Mouse (Mus musculus) gastrocnemius, postnatal 25 days (tissue): ENCODE data around the gene Zfp711. TPM values are rescaled to one million over a fixed set of nuclear protein-coding genes. Genes with fewer than 3 reads are reported as not detected.

Source experiments
- DNase-seq: peaks from one replicate; pipeline ENCODE4 v3.0.0; 2022
- long read RNA-seq, 2 experiments: library from polyadenylated mRNA; stranded (forward); transcript quantifications; one replicate each; pipeline ENCODE4 v2.0.0; 2021
- total RNA-seq, 2 experiments: library from RNA; stranded (reverse); gene quantifications; 1 replicate in 1 of 2; 2 replicates in 1 of 2; pipeline ENCODE4 v1.2.3; 2021

Gene Zfp711
- total RNA-seq = under 1 TPM; 0.15 to 0.21 TPM
- long read RNA-seq, experiment 1 = 0 reads
- long read RNA-seq, experiment 2 = 0 reads

DNA sequence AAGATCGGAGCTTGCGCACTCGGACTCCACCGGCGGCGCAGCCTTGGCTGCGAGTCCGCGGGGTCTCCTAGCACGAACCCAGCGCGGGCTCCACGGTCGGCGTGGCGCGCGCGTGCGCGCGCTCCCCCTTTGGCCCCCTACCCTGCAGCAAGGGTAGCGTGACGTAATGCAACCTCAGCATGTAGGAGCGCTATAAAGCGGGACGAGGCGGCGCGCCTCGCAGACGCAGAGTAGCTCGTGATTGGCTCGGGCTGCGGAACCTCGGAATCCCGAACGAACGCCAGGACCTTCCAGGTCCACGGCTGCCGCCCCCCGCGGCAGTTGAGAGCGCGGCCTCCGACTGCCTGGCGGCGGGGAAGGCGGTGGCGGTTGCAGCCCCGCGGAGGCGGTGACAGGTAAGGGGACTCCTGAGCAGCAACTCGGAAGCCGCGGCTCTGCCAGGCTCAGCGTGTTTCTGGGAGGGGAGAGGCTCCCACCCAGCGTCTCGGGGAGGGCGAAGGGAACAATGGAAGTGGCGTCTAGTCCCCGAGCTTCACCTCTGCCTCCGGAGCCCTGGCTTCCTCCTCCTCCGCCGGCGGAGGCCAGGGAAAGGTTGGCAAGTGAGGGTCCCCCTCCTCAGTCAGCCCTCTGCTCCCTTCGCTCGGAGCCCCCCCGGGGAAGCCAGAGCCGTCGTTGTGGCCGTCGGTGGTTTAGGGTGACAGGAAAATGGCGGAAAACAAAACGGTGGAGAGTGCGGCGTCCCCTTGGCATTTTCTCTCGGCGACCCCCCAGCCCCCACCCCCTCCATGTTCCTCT lies at the start of gene Zfp711:
Zfp711 (plus strand) TSS at position 16 of the 795 bp plus-strand sequence.
- no peak for DNase-seq

DNA sequence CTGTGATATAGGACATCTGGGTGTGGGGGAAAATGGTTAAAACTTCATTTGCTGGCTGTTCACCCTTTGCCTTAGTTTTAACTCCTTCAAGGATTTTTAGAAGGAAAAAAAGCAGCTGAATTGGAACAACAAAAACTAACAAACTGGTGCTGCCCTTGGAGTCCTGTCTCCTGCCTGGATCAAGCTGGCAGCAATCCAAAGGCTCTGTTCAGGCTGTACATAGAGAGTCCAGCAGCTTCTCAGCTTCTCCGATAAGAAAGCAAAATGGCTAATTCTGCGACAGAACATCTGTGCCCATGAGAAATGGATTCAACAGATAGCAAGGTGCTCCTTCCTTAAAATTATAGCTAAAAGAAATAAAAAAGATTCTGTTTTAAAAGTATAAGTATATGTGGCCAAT lies 32.6 kb upstream of the Zfp711 start:
- DNase-seq = no peak

DNA sequence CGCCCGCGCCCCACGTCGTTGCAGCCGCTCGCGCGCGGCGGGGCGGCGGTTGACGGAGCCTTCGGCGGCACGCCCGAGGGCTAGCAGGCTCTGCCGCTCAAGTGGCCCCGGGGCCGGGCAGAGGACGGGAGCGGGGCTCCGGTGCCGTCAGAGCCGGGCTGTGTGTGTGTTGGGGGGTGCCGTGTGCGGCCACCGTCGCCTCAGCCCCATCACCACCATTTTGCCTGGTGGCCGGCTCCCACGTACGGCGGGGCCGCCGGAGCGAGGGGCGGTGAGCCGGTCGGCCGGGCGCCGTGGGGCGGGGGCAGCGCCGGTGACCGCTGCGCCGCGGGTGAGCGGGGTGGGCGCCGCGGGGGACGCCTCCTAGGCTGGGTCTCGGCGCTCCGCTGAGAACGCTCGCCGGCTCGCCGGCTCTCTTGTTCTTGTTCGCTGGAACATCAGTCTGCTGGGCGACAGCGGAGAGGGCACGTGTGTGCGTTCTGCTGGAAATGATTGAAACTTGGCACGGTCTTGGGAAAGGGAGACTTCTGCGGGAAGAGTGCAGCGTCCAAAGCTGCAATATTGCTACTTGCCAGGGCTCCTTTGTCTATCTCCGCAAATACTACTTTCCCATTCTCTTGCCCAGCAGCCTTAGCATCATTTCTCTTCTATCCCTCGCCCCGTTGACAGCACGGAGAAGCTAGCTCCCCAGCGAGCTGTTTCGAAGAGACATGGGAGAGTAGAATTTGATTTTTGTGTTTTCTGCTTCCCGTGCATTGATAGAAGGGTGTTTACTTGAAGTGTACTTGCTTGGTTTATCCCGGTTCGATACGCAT lies 1.2 kb downstream of the Zfp711 start:
- no peak for DNase-seq

DNA sequence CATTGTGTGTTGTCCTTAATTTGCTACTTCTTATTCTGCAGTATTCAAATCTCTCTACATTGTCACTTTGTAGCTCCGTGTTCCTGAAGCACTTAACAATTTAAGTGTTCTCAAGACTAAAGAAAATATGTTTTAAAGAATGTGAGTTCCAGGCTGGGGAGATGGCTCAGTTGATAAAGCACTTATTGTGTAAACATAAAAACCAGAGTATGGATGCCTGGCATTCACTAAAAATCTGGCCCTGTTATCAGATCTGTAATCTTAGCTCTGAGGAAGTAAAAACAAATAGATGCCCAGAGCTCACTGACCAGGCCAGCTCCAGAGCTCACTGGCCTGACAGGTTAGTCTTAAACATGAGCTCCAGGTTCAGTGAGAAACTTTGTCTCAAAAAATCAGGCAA lies 75.2 kb downstream of the Zfp711 start:
- DNase-seq = no peak

DNA sequence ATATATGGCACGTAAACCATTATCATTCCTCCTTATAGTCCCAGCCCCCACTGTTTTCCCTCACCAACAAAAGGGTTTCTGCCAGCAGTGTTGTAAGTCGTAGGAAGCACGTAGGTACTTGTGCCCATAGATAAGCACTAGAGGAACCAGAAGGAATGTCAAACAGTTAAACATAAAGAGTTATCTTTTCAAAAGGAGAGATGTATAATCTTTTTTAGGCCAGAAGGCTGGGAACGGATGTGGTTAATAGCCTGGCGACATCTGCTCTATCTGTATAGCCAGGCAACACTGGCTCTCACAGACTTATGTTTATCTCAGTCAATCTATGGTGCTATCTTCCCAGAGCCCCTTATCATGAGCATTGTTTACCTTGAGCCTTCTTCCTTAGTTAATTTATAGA lies 80.3 kb downstream of the Zfp711 start:
- DNase-seq = no peak

Other genes starting within 250 kb of the Zfp711 start
- gene Satl1, start 193.7 kb upstream of the Zfp711 start, total RNA-seq = not detected
- gene 2010106E10Rik, start 105.3 kb upstream of the Zfp711 start, total RNA-seq = not detected
- not detected for gene Pof1b, start 98.1 kb downstream of the Zfp711 start, total RNA-seq